Mouse (Mus musculus) megakaryocyte-erythroid progenitor cell, adult 5 weeks (primary cell): ENCODE results near the gene Vmn1r178. TPM values are rescaled to one million over a fixed set of nuclear protein-coding genes. Genes with fewer than 3 reads are reported as not detected.

Experiments used
- polyA plus RNA-seq: library from polyadenylated mRNA; stranded (reverse); fragments of >175 nt; gene quantifications from 2 replicates; pipeline ENCODE4 v1.2.3, GENCODE M21; 2012

Vmn1r178 gene
- polyA plus RNA-seq = not detected in 2 replicates

GRCm38 (mm10) chr7:23891709-23892108, at the start of gene Vmn1r178:
Gene Vmn1r178, plus strand, starts transcription at chr7:23892009.

GRCm38 (mm10) chr7:23866349-23866748, 25.5 kb upstream of the Vmn1r178 start, which contains the start of gene Vmn1r177:
Gene Vmn1r177, minus strand, starts transcription at chr7:23866449.

GRCm38 (mm10) chr7:23926678-23927077, 34.9 kb downstream of the Vmn1r178 start, which contains the start of gene Vmn1r179:
Gene Vmn1r179, plus strand, starts transcription at chr7:23926978.

Other genes with a start within 250 kb of the Vmn1r178 start
- not detected in 2 replicates for gene Vmn1r172, start 233.7 kb upstream of the Vmn1r178 start, polyA plus RNA-seq
- not detected in 2 replicates for gene Vmn1r173, start 191.3 kb upstream of the Vmn1r178 start, polyA plus RNA-seq
- 0.02 TPM in 1 of 2 replicates, not detected in the other for gene Vmn1r174, start 139.7 kb upstream of the Vmn1r178 start, polyA plus RNA-seq
- not detected in 2 replicates for gene Vmn1r175, start 81.4 kb upstream of the Vmn1r178 start, polyA plus RNA-seq
- gene Vmn1r176, start 54.6 kb upstream of the Vmn1r178 start, polyA plus RNA-seq = not detected in 2 replicates
- gene Vmn1r177, start 25.6 kb upstream of the Vmn1r178 start, polyA plus RNA-seq = not detected in 2 replicates
- gene Vmn1r179, start 35.0 kb downstream of the Vmn1r178 start, polyA plus RNA-seq = not detected in 2 replicates
- gene Vmn1r180, start 58.6 kb downstream of the Vmn1r178 start, polyA plus RNA-seq = not detected in 2 replicates
- gene Vmn1r181, start 82.6 kb downstream of the Vmn1r178 start, polyA plus RNA-seq = not detected in 2 replicates
- not detected in 2 replicates for gene V1rd19, start 109.7 kb downstream of the Vmn1r178 start, polyA plus RNA-seq
- not detected in 2 replicates for gene Vmn1r183, start 161.2 kb downstream of the Vmn1r178 start, polyA plus RNA-seq
- 16.8 and 17.1 TPM in 2 replicates for gene Zfp180, start 189.9 kb downstream of the Vmn1r178 start, polyA plus RNA-seq
- gene Zfp112, start 220.3 kb downstream of the Vmn1r178 start, polyA plus RNA-seq = 0.06 and 0.25 TPM in 2 replicates
- gene Zfp235, start 242.2 kb downstream of the Vmn1r178 start, polyA plus RNA-seq = 0.47 and 1.2 TPM in 2 replicates